Mouse (Mus musculus) embryo, embryonic 9.5 days (tissue): ENCODE data around the gene Hes7.

Experiments used
- DNase-seq: peaks from one replicate; pipeline ENCODE4 v3.0.0-alpha.2; 2017; ENCODE audit errors: extremely low spot score

Hes7 gene

GRCm38 (mm10) chr11:69149728-69150127 is 29.5 kb downstream of the Hes7 start:
- no peak for DNase-seq

- DNase-seq, result peak; percentile 66
Measured at GRCm38 (mm10) chr11:69150444-69150843, 30.2 kb downstream of the Hes7 start.

GRCm38 (mm10) chr11:69151004-69151403 is 30.8 kb downstream of the Hes7 start:
- DNase-seq, result no peak

GRCm38 (mm10) chr11:69153831-69154230 is 33.6 kb downstream of the Hes7 start:
- DNase-seq, result no peak

- no peak for DNase-seq
Measured at GRCm38 (mm10) chr11:69155351-69155750, 35.1 kb downstream of the Hes7 start.

GRCm38 (mm10) chr11:69156800-69157199 is 36.6 kb downstream of the Hes7 start, which contains the start of gene Alox12b:
Gene Alox12b (plus strand): TSS chr11:69156989.
- peak; percentile 23 for DNase-seq

- no peak for DNase-seq
Measured at GRCm38 (mm10) chr11:69169313-69169712, 49.1 kb downstream of the Hes7 start.

GRCm38 (mm10) chr11:69171626-69172025 is 51.4 kb downstream of the Hes7 start:
- peak; percentile 36 for DNase-seq

GRCm38 (mm10) chr11:69172606-69173005 is 52.4 kb downstream of the Hes7 start:
- DNase-seq, result no peak
